Mouse (Mus musculus) ES-Bruce4 (cell line): ENCODE data around the gene Gnptg.

ENCODE experiments used
- CTCF ChIP-seq: IDR thresholded peaks from one replicate; pipeline ENCODE4 v1.8.1; 2011; ENCODE audit warnings: low read depth, low read length
- EP300 ChIP-seq: IDR thresholded peaks from 2 replicates; pipeline ENCODE4 v1.6.1; 2011; ENCODE audit warnings: low read depth, low read length; ENCODE audit not compliant: insufficient read depth
- POLR2A ChIP-seq: IDR thresholded peaks from one replicate; pipeline ENCODE4 v1.8.1; 2011; ENCODE audit warnings: low read length; ENCODE audit not compliant: insufficient read depth

DNA sequence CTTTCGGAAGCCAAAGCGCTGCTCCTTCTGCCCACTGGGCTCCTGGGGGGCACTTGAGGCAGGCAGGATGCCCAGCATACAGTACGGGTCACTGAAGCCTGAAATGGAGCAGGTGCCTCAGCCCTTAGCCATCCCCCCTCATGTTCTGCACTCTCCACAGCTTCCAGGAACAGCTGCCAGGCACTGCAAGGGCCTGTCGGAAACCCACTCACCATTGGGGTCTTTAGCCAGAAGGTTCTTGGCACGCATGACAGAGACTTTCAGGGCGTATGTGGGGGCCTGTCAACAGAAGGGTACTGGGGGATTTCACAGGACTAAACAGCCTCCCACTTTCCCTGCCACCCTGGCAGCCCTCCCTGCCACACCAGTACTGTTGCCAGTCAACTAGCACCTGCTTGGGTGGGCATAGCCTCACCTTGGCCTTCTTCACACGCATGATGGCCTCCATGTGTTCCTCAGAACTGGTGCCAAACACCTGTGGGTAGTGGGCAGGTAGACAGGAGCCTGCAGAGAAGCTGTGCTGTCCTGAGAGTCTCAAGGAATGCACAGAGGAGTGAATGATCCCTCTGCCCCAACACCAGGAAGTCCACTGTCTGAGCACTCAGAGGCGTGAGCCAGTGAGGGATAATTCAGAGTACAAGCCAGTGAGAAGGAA is 10.4 kb upstream of the Gnptg start:
- TF ChIP-seq POLR2A (no peak), EP300 (no peak), CTCF (no peak)
